Mouse (Mus musculus): ENCODE measurements around the gene Pi4ka. TPM values are rescaled to one million over a fixed set of nuclear protein-coding genes. Genes with fewer than 3 reads are reported as not detected.

Gene Pi4ka
- polyA plus RNA-seq, 1 experiment from 2014 or later, result 56.1 TPM

DNA sequence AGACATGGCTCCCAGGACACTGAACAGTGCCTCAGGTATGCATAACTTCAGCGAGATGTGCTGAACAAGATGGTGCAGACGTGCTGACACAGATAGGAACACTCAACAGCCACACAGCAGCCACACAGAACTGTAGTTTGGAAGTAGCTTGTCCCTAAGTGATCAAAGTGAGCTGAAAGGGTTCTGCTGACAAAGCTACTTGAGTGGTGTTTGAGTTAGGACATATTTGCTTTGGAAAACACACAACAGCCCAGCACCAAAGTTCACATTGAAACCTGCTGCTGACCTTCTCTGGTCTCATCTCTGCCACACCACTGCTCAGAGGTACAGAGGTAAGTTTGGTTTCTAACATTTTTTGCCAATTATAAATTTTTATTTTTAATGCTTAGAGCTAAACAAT, 75.0 kb downstream of the Pi4ka start, which contains the start of gene Serpind1:
Gene Serpind1 (plus strand): TSS at position 256 of the 400 bp plus-strand sequence.
- no peaks in the 10 kb centered on the region for H3K4me1 ChIP-seq (replicated peaks)
- H3K27me3 ChIP-seq, result no peaks in the 10 kb centered on the region
- no peaks in the 10 kb centered on the region for H3K9me3 ChIP-seq
- ATAC-seq (ENCODE audit: low read depth), result no peak
- H3K27ac ChIP-seq (replicated peaks), result no peak within 1 kb of the TSS
- no peak within 1 kb of the TSS for H3K4me3 ChIP-seq
- WGBS, result 86% methylated on average over 2 of the region's 2 CpGs
- no peak within 1 kb of the TSS for H3K4me2 ChIP-seq
- no peak within 1 kb of the TSS for H3K9ac ChIP-seq
- peaks cover 42% of the 10 kb centered on the region for H3K36me3 ChIP-seq

- no peaks in the 10 kb centered on the region for H3K27me3 ChIP-seq
- H3K9me3 ChIP-seq, result no peaks in the 10 kb centered on the region
- H3K27ac ChIP-seq (replicated peaks), result no peak overlapping the region
- H3K4me3 ChIP-seq, result no peak overlapping the region
- H3K36me3 ChIP-seq, result peaks cover 45% of the 10 kb centered on the region
- no peak for ATAC-seq (ENCODE audit: low read depth)
- no peak overlapping the region for H3K4me2 ChIP-seq
- WGBS, result 83% methylated on average over 1 of the region's 1 CpGs
- H3K4me1 ChIP-seq (replicated peaks), result no peaks in the 10 kb centered on the region
- no peak overlapping the region for H3K9ac ChIP-seq
Observed at GRCm38 (mm10) chr16:17329848-17330570, 76.1 kb downstream of the Pi4ka start.

GRCm38 (mm10) chr16:17326064-17326463, 80.0 kb downstream of the Pi4ka start:
- Histone ChIP-seq H3K4me2 (no peak overlapping the region), H3K27ac (replicated peaks) (no peak overlapping the region), H3K27me3 (no peaks in the 10 kb centered on the region), H3K36me3 (peaks cover 79% of the 10 kb centered on the region), H3K4me1 (replicated peaks) (no peaks in the 10 kb centered on the region), H3K9ac (no peak overlapping the region), H3K4me3 (no peak overlapping the region), H3K9me3 (no peaks in the 10 kb centered on the region)
- ATAC-seq (ENCODE audit: low read depth), result no peak
- 87% methylated on average over 2 of the region's 2 CpGs for WGBS

GRCm38 (mm10) chr16:17324745-17325144, 81.4 kb downstream of the Pi4ka start:
- Histone ChIP-seq H3K9me3 (no peaks in the 10 kb centered on the region), H3K27me3 (no peaks in the 10 kb centered on the region), H3K4me3 (no peak overlapping the region), H3K9ac (no peak overlapping the region), H3K36me3 (peaks cover 82% of the 10 kb centered on the region), H3K4me1 (replicated peaks) (no peaks in the 10 kb centered on the region), H3K4me2 (no peak overlapping the region), H3K27ac (replicated peaks) (no peak overlapping the region)
- ATAC-seq (ENCODE audit: low read depth), result no peak
- 91% methylated on average over 5 of the region's 5 CpGs for WGBS

DNA sequence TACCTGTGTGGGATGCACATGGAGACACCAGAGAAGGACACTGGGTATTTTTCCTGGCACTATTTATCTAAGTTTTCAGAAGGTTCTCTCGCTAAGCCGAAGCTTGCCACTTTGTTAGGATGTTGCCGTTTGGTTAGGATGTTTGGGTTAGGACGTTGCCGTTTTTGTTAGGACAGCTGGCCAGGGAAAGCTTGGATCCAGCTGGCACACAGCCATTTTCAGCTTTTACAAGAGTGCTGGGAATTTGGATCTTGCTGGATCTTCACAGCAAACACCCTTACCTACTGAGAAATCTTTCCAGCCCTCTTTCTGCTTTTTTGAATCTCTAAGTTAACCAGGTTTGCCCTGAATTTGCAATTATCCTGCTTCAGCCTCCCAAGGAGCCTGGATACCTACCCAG, 84.6 kb downstream of the Pi4ka start:
- 82% methylated on average over 5 of the region's 5 CpGs for WGBS
- Histone ChIP-seq H3K9me3 (no peaks in the 10 kb centered on the region), H3K4me1 (replicated peaks) (no peaks in the 10 kb centered on the region), H3K4me3 (no peak overlapping the region), H3K36me3 (peaks cover 93% of the 10 kb centered on the region), H3K27ac (replicated peaks) (no peak overlapping the region), H3K27me3 (no peaks in the 10 kb centered on the region), H3K4me2 (no peak overlapping the region), H3K9ac (no peak overlapping the region)
- no peak for ATAC-seq (ENCODE audit: low read depth)

GRCm38 (mm10) chr16:17316554-17316953, 89.6 kb downstream of the Pi4ka start:
- Histone ChIP-seq H3K4me2 (no peak overlapping the region), H3K36me3 (peaks cover 94% of the 10 kb centered on the region), H3K4me3 (no peak overlapping the region), H3K27ac (replicated peaks) (no peak overlapping the region), H3K27me3 (no peaks in the 10 kb centered on the region), H3K9ac (no peak overlapping the region), H3K9me3 (no peaks in the 10 kb centered on the region), H3K4me1 (replicated peaks) (no peaks in the 10 kb centered on the region)
- WGBS, result 95% methylated on average over 7 of the region's 7 CpGs
- no peak for ATAC-seq (ENCODE audit: low read depth)

DNA sequence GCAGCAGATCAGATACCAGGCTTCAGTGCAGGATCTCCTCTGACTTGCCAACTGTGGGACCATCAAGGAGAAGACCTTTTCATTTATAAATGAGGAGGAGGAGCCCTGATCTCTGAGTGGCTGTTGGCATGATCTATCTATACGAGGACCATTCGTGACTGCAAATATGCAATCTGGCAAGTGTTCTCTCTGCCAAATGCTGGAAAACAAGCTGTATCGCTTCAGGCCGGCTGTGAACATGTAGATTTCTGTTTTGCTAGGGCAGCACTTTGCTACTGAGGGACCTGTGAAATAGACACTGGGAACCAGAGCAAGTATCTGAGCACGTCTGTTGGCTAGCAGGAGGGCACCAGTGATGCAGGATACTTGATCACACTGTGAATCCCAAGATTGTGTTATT, 93.6 kb downstream of the Pi4ka start:
- H3K9ac ChIP-seq, result no peak overlapping the region
- no peak for ATAC-seq (ENCODE audit: low read depth)
- H3K27ac ChIP-seq (replicated peaks), result no peak overlapping the region
- H3K4me1 ChIP-seq (replicated peaks), result no peaks in the 10 kb centered on the region
- no peak overlapping the region for H3K4me2 ChIP-seq
- WGBS, result 93% methylated on average over 5 of the region's 5 CpGs
- peaks cover 96% of the 10 kb centered on the region for H3K36me3 ChIP-seq
- H3K9me3 ChIP-seq, result no peaks in the 10 kb centered on the region
- H3K4me3 ChIP-seq, result no peak overlapping the region
- no peaks in the 10 kb centered on the region for H3K27me3 ChIP-seq

- Histone ChIP-seq H3K36me3 (peaks cover 94% of the 10 kb centered on the region), H3K27ac (replicated peaks) (no peak overlapping the region), H3K4me3 (no peak overlapping the region), H3K27me3 (no peaks in the 10 kb centered on the region), H3K4me1 (replicated peaks) (no peaks in the 10 kb centered on the region), H3K9me3 (no peaks in the 10 kb centered on the region), H3K9ac (no peak overlapping the region), H3K4me2 (no peak overlapping the region)
- WGBS, result 92% methylated on average over 10 of the region's 10 CpGs
- no peak for ATAC-seq (ENCODE audit: low read depth)
Observed at GRCm38 (mm10) chr16:17309036-17309435, 97.1 kb downstream of the Pi4ka start.

GRCm38 (mm10) chr16:17307461-17307860, 98.7 kb downstream of the Pi4ka start:
- H3K9me3 ChIP-seq, result no peaks in the 10 kb centered on the region
- ATAC-seq (ENCODE audit: low read depth), result no peak
- WGBS, result 92% methylated on average over 5 of the region's 5 CpGs
- no peak overlapping the region for H3K27ac ChIP-seq (replicated peaks)
- H3K27me3 ChIP-seq, result no peaks in the 10 kb centered on the region
- H3K4me3 ChIP-seq, result no peak overlapping the region
- H3K4me2 ChIP-seq, result no peak overlapping the region
- no peaks in the 10 kb centered on the region for H3K4me1 ChIP-seq (replicated peaks)
- H3K9ac ChIP-seq, result no peak overlapping the region
- H3K36me3 ChIP-seq, result peaks cover 94% of the 10 kb centered on the region

GRCm38 (mm10) chr16:17303521-17304245, 102.4 kb downstream of the Pi4ka start:
- Histone ChIP-seq H3K36me3 (peaks cover 97% of the 10 kb centered on the region), H3K4me2 (no peak overlapping the region), H3K27me3 (no peaks in the 10 kb centered on the region), H3K9ac (no peak overlapping the region), H3K9me3 (no peaks in the 10 kb centered on the region), H3K4me3 (no peak overlapping the region), H3K27ac (replicated peaks) (no peak overlapping the region), H3K4me1 (replicated peaks) (no peaks in the 10 kb centered on the region)
- 88% methylated on average over 5 of the region's 5 CpGs for WGBS
- ATAC-seq (ENCODE audit: low read depth), result no peak

GRCm38 (mm10) chr16:17300818-17301217, 105.3 kb downstream of the Pi4ka start:
- H3K9ac ChIP-seq, result no peak overlapping the region
- no peak overlapping the region for H3K4me3 ChIP-seq
- no peaks in the 10 kb centered on the region for H3K9me3 ChIP-seq
- H3K27me3 ChIP-seq, result no peaks in the 10 kb centered on the region
- H3K27ac ChIP-seq (replicated peaks), result no peak overlapping the region
- WGBS, result 91% methylated on average over 3 of the region's 3 CpGs
- H3K4me2 ChIP-seq, result no peak overlapping the region
- H3K36me3 ChIP-seq, result peaks cover 100% of the 10 kb centered on the region
- no peak for ATAC-seq (ENCODE audit: low read depth)
- no peaks in the 10 kb centered on the region for H3K4me1 ChIP-seq (replicated peaks)

DNA sequence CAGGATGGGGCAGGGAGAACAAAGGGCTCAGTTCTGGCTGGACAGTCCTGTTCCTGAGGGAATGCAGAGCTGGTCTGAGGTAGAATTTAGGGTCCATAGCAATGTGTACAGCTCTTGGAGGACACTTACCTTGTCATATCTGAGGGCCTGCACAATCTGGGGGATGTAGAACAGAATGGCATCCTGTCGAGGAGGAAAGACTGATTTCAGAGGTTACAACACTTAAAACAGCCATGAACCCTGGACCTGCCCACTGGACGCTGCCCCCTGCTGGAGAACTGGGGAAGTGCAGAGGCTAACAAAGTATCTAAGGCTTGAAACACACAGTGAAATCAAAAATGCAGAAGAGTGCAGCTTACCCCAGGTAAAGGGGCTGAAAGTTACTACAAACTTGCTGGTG, 113.4 kb downstream of the Pi4ka start:
- no peak overlapping the region for H3K4me2 ChIP-seq
- H3K9ac ChIP-seq, result no peak overlapping the region
- H3K4me1 ChIP-seq (replicated peaks), result no peaks in the 10 kb centered on the region
- no peaks in the 10 kb centered on the region for H3K27me3 ChIP-seq
- peaks cover 85% of the 10 kb centered on the region for H3K36me3 ChIP-seq
- no peak overlapping the region for H3K4me3 ChIP-seq
- no peak overlapping the region for H3K27ac ChIP-seq (replicated peaks)
- 3% methylated on average over 2 of the region's 2 CpGs for WGBS
- ATAC-seq (ENCODE audit: low read depth), result no peak
- no peaks in the 10 kb centered on the region for H3K9me3 ChIP-seq

All from neural tube, embryonic 13.5 days (tissue).